Mouse (Mus musculus) heart, embryonic 14.5 days (tissue): ENCODE data around the gene Fer1l4. TPM values are rescaled to one million over a fixed set of nuclear protein-coding genes. Genes with fewer than 3 reads are reported as not detected.

Source experiments
- ATAC-seq: fragments of 200-750 bp; cut with Nextera tagmentation; 2 replicates; pipeline ENCODE4 v1.8.0; 2017; ENCODE audit warnings: low read depth, moderate TSS enrichment; ENCODE audit not compliant: insufficient number of reproducible peaks, insufficient read depth, low FRiP score
- H3K27ac ChIP-seq, 2 experiments: fragments of 200-500 bp in 1 of 2; fragments of 300-500 bp in 1 of 2; sonication (generic) in 1 of 2; replicated peaks in 1 of 2; 2 replicates each; pipeline ENCODE4 v1.5.1; 2012 to 2014; ENCODE audit warnings: low read depth in 2 of 2, low read length in 2 of 2, control low read depth in 1 of 2, mild to moderate bottlenecking in 1 of 2, mixed read lengths in 1 of 2; ENCODE audit not compliant: control insufficient read depth in 1 of 2, insufficient read depth in 1 of 2
- H3K27me3 ChIP-seq: fragments of 300-500 bp; sonication (generic); 2 replicates; pipeline ENCODE4 v1.6.1; 2014; ENCODE audit warnings: mild to moderate bottlenecking, low read length, control low read depth; ENCODE audit not compliant: control insufficient read depth, insufficient read depth
- H3K36me3 ChIP-seq: fragments of 300-500 bp; sonication (generic); 2 replicates; pipeline ENCODE4 v1.6.1; 2014; ENCODE audit warnings: mild to moderate bottlenecking, control low read depth, low read length, mixed read lengths; ENCODE audit not compliant: control insufficient read depth, insufficient read depth
- H3K4me1 ChIP-seq, 2 experiments: fragments of 200-500 bp in 1 of 2; fragments of 300-500 bp in 1 of 2; sonication (generic) in 1 of 2; 2 replicates each; pipeline ENCODE4 v1.6.1; 2012 to 2014; ENCODE audit warnings: low read length in 2 of 2, control low read depth in 1 of 2, mixed read lengths in 1 of 2; ENCODE audit not compliant: control insufficient read depth in 2 of 2, insufficient read depth in 2 of 2
- H3K4me2 ChIP-seq: fragments of 300-500 bp; sonication (generic); 2 replicates; pipeline ENCODE4 v1.6.1; 2014; ENCODE audit warnings: mild to moderate bottlenecking, low read length
- H3K4me3 ChIP-seq, 2 experiments: fragments of 200-500 bp in 1 of 2; fragments of 300-500 bp in 1 of 2; sonication (generic) in 1 of 2; 2 replicates each; pipeline ENCODE4 v1.5.1; 2012 to 2014; ENCODE audit warnings: low read length in 2 of 2, mild to moderate bottlenecking in 2 of 2, control low read depth in 1 of 2, low read depth in 1 of 2, moderate library complexity in 1 of 2; ENCODE audit not compliant: control insufficient read depth in 1 of 2, insufficient read depth in 1 of 2
- H3K9ac ChIP-seq: fragments of 300-500 bp; sonication (generic); 2 replicates; pipeline ENCODE4 v1.6.1; 2014; ENCODE audit warnings: mild to moderate bottlenecking, low read length
- H3K9me3 ChIP-seq: fragments of 300-500 bp; sonication (generic); 2 replicates; pipeline ENCODE4 v1.6.1; 2016; ENCODE audit warnings: low read length, control low read depth; ENCODE audit not compliant: control insufficient read depth
- WGBS: fragments of 180-500 bp; shearing (Covaris S2); extraction: QIAGEN DNeasy Blood & Tissue Kit; methylation state at CpG from one replicate; pipeline ENCODE4 v1.1.7; 2014; 5-methylcytosine and 5-hydroxymethylcytosine counted together
- polyA plus RNA-seq: library from polyadenylated mRNA; unstranded; fragments of >200 nt; fragmentation: Nextera tagmentation; extraction: Ambion mirVana; gene quantifications from 2 replicates; pipeline ENCODE4 v1.2.1, GENCODE M21; 2014

Fer1l4 gene
- polyA plus RNA-seq, 1 experiment from 2014 or later = not detected

- H3K9ac ChIP-seq = no peak overlapping the region
- no peak for ATAC-seq
- WGBS = 89% methylated on average over 7 of the region's 7 CpGs
- H3K36me3 ChIP-seq = peaks cover 99% of the 10 kb centered on the region
- H3K4me1 ChIP-seq = peaks cover 2 to 7% of the 10 kb centered on the region in 2 experiments; a peak in 2 of 4 replicates
- no peak overlapping the region for H3K4me3 ChIP-seq
- H3K27ac ChIP-seq = no peak overlapping the region
- H3K27me3 ChIP-seq = no peaks in the 10 kb centered on the region
- H3K4me2 ChIP-seq = no peak overlapping the region
- no peaks in the 10 kb centered on the region for H3K9me3 ChIP-seq
Measured at GRCm38 (mm10) chr2:155985776-155986175, 67.0 kb downstream of the Fer1l4 start.

GRCm38 (mm10) chr2:155979328-155979991, 73.3 kb downstream of the Fer1l4 start:
- Histone ChIP-seq H3K4me3 (no peak overlapping the region), H3K9me3 (no peaks in the 10 kb centered on the region), H3K9ac (no peak overlapping the region), H3K36me3 (peaks cover 95% of the 10 kb centered on the region), H3K4me2 (no peak overlapping the region), H3K27me3 (no peaks in the 10 kb centered on the region), H3K27ac (0 out of 4 replicates have a peak overlapping the region, but pooled peaks have one; percentile 32 to 45), H3K4me1 (no peaks in the 10 kb centered on the region)
- 64% methylated on average over 5 of the region's 5 CpGs for WGBS
- no peak for ATAC-seq

GRCm38 (mm10) chr2:155974087-155974731, 78.5 kb downstream of the Fer1l4 start:
- WGBS = 80% methylated on average over 14 of the region's 14 CpGs

GRCm38 (mm10) chr2:155973348-155973747, 79.4 kb downstream of the Fer1l4 start:
- no peaks in the 10 kb centered on the region for H3K4me1 ChIP-seq
- ATAC-seq = no peak
- no peak overlapping the region for H3K9ac ChIP-seq
- no peaks in the 10 kb centered on the region for H3K27me3 ChIP-seq
- no peak overlapping the region for H3K4me2 ChIP-seq
- peaks cover 91% of the 10 kb centered on the region for H3K36me3 ChIP-seq
- no peaks in the 10 kb centered on the region for H3K9me3 ChIP-seq
- WGBS = 76% methylated on average over 6 of the region's 6 CpGs
- no peak overlapping the region for H3K4me3 ChIP-seq
- no peak overlapping the region for H3K27ac ChIP-seq

More at GRCm38 (mm10) chr2:155974087-155974731, 78.5 kb downstream of the Fer1l4 start:
- Histone ChIP-seq H3K27me3 (no peaks in the 10 kb centered on the region), H3K4me3 (no peak overlapping the region), H3K9ac (no peak overlapping the region), H3K4me1 (no peaks in the 10 kb centered on the region), H3K4me2 (no peak overlapping the region), H3K27ac (no peak overlapping the region), H3K9me3 (no peaks in the 10 kb centered on the region), H3K36me3 (peaks cover 90% of the 10 kb centered on the region)
- no peak for ATAC-seq

Other genes with a start within 250 kb of the Fer1l4 start
- 9.3 and 10.3 TPM in 2 replicates for gene BC029722, start 233.5 kb downstream of the Fer1l4 start, polyA plus RNA-seq
- gene Eif6, start 226.0 kb downstream of the Fer1l4 start, polyA plus RNA-seq = 115 and 130 TPM in 2 replicates
- gene Fam83c, start 218.1 kb downstream of the Fer1l4 start, polyA plus RNA-seq = 0.07 and 0.16 TPM in 2 replicates
- gene Uqcc1, start 122.6 kb downstream of the Fer1l4 start, polyA plus RNA-seq = 110 and 116 TPM in 2 replicates
- not detected in 2 replicates for gene Gm15557, start 112.2 kb downstream of the Fer1l4 start, polyA plus RNA-seq
- 0.27 and 0.44 TPM in 2 replicates for gene Gdf5, start 107.6 kb downstream of the Fer1l4 start, polyA plus RNA-seq
- 6.9 and 7.2 TPM in 2 replicates for gene Cep250, start 96.5 kb downstream of the Fer1l4 start, polyA plus RNA-seq
- gene 6430550D23Rik, start 45.0 kb downstream of the Fer1l4 start, polyA plus RNA-seq = 0.47 and 1.7 TPM in 2 replicates
- gene Ergic3, start 44.9 kb downstream of the Fer1l4 start, polyA plus RNA-seq = 169 and 188 TPM in 2 replicates
- 1.8 and 2.3 TPM in 2 replicates for gene Spag4, start 12.2 kb upstream of the Fer1l4 start, polyA plus RNA-seq
- 21.8 and 22.1 TPM in 2 replicates for gene Cpne1, start 59.0 kb upstream of the Fer1l4 start, polyA plus RNA-seq
- gene Rbm12, start 59.0 kb upstream of the Fer1l4 start, polyA plus RNA-seq = 20.6 and 21.2 TPM in 2 replicates
- 7.6 and 9.4 TPM in 2 replicates for gene Gm28036, start 74.1 kb upstream of the Fer1l4 start, polyA plus RNA-seq
- gene Romo1, start 91.1 kb upstream of the Fer1l4 start, polyA plus RNA-seq = 463 and 501 TPM in 2 replicates
- 63.8 and 64.8 TPM in 2 replicates for gene Nfs1, start 91.2 kb upstream of the Fer1l4 start, polyA plus RNA-seq
- 407 and 423 TPM in 2 replicates for gene Rbm39, start 127.3 kb upstream of the Fer1l4 start, polyA plus RNA-seq
- 44.6 and 51.3 TPM in 2 replicates for gene Phf20, start 143.5 kb upstream of the Fer1l4 start, polyA plus RNA-seq